Mouse (Mus musculus) liver (tissue): ENCODE data around the gene Il11ra1.
"Not testable (repeated sequence)": the region's sequence is repeated elsewhere in the genome, so short reads cannot be mapped to it uniquely, and the experiment has no call there.

ENCODE experiments used
- DNase-seq: peaks from one replicate; pipeline ENCODE4 v3.0.0-alpha.2; 2020; ENCODE audit warnings: mixed read lengths

The Il11ra1 gene

DNA sequence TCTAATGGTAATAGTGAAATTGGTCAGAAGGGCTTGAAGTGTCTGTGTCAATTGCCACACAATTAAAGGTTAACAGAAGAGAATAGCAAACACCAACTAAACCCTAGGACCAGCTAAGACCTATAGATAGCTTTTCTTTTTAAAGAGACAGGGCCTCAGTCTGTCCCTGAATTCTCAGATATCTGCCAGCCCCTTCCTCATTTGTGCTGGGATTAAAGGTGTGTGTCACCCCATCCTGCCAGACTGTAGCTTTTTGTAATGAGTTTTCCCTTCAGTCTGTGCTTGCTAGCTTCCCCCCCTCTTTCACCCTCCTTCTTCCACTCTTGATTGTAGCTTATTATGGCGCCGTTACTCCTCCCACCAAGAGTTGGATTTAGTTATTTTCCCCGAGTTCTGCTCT lies 83.4 kb downstream of the Il11ra1 start:
- DNase-seq: not testable (repeated sequence)
